Mouse (Mus musculus): ENCODE measurements around the gene Tcl1b3. TPM values are rescaled to one million over a fixed set of nuclear protein-coding genes. Genes with fewer than 3 reads are reported as not detected.
"Not testable (repeated sequence)": the region's sequence is repeated elsewhere in the genome, so short reads cannot be mapped to it uniquely, and the experiment has no call there.

Gene Tcl1b3
- total RNA-seq (2021): not detected

DNA sequence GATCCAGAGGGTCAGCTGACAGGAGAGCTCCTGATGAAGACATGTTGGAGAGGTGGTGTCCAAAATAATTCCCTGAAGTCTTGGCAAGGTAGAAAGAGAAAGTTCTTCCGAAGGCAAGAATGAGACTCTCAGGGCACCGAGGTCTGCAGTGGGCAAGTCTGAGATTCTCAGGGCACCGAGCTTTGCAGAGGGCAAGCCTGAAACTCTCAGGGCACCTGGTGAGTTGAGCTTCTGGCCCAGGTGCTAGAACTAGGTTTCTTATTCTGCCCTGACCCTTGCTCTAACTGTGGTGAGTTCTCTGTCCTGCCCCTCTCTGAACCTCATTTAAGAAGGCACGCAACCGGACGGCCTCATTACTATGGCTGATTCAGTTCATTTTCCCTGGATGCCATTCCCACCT is at the start of gene Tcl1b3:
Gene Tcl1b3 (plus strand): TSS at position 301 of the 400 bp plus-strand sequence.
- DNase-seq (ENCODE audit: extremely low spot score in 1 of 2, low spot score in 2 of 2); intact Hi-C loops (cut with DNase I): not testable (repeated sequence)

DNA sequence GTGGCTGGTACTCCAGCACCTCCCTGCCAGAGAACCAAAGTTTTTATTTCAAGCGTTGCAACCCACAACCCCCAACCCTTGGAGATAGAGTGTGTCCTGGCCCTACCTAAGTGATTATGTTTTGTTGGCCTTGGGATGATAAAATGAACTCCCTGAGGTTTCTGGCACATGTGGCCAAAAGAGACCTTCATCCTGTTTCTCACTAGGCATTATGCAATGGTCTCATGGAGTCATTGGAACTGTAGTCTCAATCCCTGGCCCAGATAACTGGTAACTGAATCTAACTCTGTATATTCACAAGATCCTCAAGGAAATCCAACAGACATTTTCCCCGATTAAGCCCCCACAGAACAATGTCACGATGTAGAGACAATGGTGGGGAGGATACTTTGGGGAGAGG is 47.7 kb upstream of the Tcl1b3 start:
- intact Hi-C loops (cut with DNase I): no loop called here
- DNase-seq (ENCODE audit: extremely low spot score in 1 of 2, low spot score in 2 of 2): no peak

DNA sequence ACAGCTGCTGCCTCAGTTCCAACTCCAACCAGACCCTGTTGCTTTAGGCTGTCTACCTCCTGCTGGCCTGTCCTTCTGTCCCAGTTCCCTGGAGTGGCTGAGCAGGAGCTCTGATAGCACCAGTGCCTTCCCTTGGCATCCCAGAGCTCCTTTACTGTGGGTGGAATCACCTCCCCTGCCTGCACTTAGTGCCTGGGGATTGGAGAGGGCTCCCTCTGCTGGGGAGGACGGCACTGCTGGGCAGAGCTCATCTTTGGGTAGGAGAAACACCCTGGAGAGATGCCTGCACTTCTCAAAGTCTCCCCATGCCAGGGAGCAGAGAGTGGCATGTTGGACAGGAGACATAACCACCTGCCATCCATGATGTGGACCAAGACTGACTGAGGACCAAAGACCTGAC is 45.9 kb upstream of the Tcl1b3 start:
- intact Hi-C loops (cut with DNase I); DNase-seq (ENCODE audit: extremely low spot score in 1 of 2, low spot score in 2 of 2): not testable (repeated sequence)

DNA sequence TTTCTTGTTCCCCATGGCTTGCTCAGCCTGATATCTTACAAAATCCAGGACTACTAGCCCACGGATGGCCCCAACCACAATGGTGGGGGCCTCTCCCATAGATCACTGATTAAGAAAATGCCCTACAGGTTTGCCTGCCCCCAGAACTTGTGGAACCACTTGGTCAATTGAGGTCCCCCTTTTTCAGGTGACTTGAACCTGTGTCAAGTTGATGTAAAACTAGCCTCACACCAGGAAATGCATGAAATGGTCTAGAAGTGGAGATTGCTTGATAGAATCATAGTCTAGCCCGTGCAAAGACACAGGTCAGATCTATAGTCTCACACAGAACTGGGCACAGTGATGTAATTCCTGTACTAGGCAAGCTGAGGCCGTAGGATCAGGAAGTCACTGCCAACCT is 45.1 kb upstream of the Tcl1b3 start, which contains the start of gene Tcl1b2:
Gene Tcl1b2 (plus strand): TSS at position 301 of the 400 bp plus-strand sequence.
- intact Hi-C loops (cut with DNase I): no loop called here
- DNase-seq (ENCODE audit: extremely low spot score in 1 of 2, low spot score in 2 of 2): no peak

DNA sequence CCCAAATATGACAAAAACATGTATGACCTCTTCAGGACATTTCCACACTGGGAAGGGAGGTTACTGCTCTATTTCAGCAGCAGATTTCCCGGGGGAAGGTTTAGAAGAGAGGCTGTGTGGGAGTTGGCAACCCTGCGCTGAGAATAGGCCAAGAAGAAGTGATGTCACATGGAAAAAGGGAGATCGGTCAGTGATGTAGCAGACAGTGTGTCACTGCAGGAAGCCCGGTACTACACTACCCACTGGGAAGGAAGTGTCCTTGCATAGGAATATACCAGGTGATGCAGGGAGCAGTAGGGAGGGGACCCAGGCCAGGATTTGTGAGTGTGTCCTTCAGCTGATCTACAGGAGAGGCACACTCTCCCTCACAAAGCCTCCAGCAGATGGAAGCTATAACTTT is 35.6 kb upstream of the Tcl1b3 start:
- DNase-seq (ENCODE audit: extremely low spot score in 1 of 2, low spot score in 2 of 2); intact Hi-C loops (cut with DNase I): not testable (repeated sequence)

DNA sequence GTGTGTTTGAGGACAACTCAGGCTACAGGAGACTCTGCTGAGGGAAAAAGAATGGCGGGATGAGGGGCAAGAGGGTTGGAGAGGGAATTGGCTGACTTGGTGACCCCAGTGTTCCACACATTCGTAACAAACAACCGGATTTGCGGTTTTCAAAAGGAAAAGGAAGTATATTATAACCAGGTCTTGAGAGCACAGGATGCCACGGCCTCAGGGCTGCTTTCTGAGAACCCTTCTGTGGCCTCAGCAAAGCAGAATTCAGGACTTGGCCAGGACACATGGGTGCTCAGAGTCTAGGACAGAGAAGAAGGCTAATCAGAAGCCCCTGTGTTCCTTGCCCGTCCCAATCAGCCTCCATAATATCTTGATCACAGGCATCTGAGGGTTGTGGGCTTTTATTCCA is 32.0 kb upstream of the Tcl1b3 start:
- no peak for DNase-seq (ENCODE audit: extremely low spot score in 1 of 2, low spot score in 2 of 2)
- intact Hi-C loops (cut with DNase I): no loop called here

DNA sequence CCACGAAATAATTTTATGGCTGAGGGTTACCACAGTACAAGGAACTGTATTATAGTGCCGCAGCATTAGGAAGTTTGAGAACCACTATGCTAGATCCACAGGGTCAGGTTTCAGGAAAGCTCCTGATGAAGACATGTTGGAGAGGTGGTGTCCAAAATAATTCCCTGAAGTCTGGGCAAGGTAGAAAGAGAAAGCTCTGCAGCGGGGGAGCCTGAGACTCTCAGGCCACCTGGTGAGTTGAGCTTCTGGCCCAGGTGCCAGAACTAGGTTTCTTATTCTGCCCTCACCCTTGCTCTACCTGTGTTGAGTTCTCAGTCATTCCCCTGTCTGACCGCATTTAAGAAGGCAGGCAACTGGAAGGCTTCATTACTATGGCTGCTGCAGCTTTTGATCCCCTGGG is 31.5 kb upstream of the Tcl1b3 start, which contains the start of gene Tcl1b1:
Gene Tcl1b1 (plus strand): TSS at position 301 of the 400 bp plus-strand sequence.
- DNase-seq (ENCODE audit: extremely low spot score in 1 of 2, low spot score in 2 of 2): no peak
- intact Hi-C loops (cut with DNase I): no loop called here

DNA sequence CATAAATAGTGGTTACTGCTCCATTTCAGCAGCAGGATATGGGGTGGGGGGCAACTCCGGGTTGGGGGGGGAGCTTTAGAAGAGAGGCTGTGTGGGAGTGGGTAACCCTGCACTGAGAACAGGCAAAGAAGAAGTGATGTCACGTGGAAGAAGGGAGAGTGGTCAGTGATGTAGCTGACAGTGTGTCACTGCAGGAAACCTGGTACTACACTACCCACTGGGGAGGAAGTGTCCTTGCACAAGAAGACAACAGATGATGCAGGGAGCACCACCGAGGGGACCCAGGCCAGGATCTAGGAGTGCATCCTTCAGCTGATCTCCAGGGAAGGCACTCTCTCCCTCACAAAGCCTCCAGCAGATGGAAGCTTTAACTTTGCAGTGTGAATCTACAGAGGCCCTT is 24.1 kb upstream of the Tcl1b3 start:
- intact Hi-C loops (cut with DNase I): no loop called here
- no peak for DNase-seq (ENCODE audit: extremely low spot score in 1 of 2, low spot score in 2 of 2)

DNA sequence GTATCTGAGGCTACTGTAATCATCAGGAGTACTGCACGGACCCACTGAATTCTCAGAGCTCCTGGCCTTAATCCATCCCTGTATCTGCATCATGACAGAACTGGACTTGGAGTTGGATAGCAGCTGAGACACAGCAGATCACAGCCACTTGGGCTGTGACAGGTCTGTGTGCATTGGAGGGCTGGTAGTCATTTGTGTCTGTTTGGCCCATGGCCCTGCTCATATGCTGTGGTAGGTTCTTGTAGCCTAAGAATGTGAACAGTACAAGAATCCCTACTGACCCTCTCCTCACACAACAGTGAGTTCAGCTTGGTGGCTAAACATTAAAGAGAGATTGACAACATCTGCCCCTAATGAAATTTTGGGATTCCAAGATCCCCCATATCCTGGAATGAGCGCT is 17.5 kb upstream of the Tcl1b3 start:
- DNase-seq (ENCODE audit: extremely low spot score in 1 of 2, low spot score in 2 of 2): no peak
- intact Hi-C loops (cut with DNase I): no loop called here

DNA sequence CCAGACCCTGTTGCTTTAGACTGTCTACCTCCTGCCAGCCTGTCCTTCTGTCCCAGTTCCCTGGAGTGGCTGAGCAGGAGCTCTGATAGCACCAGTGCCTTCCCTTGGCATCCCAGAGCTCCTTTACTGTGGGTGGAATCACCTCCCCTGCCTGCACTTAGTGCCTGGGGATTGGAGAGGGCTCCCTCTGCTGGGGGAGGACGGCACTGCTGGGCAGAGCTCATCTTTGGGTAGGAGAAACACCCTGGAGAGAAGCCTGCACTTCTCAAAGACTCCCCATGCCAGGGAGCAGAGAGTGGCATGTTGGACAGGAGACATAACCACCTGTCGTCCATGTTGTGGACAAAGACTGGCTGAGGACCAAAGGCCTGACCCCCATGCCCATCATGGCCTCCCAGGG is 16.5 kb upstream of the Tcl1b3 start:
- DNase-seq (ENCODE audit: extremely low spot score in 1 of 2, low spot score in 2 of 2): peak in 1 of 2 experiments; percentile 51
- intact Hi-C loops (cut with DNase I): not testable (repeated sequence)

DNA sequence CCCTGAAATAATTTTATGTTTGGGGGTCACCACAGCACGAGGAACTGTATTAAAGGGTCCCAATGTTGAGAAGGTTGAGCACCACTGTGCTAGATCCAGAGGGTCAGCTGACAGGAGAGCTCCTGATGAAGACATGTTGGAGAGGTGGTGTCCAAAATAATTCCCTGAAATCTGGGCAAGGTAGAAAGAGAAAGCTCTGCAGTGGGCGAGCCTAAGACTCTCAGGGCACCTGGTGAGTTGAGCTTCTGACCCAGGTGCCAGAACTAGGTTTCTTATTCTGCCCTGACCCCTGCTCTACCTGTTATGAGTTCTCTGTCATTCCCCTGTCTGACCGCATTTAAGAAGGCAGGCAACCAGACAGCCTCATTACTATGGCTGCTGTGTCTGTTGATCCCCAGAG is 14.8 kb upstream of the Tcl1b3 start, which contains the start of gene Tcl1b5:
Gene Tcl1b5 (plus strand): TSS at position 301 of the 400 bp plus-strand sequence.
- intact Hi-C loops (cut with DNase I); DNase-seq (ENCODE audit: extremely low spot score in 1 of 2, low spot score in 2 of 2): not testable (repeated sequence)

DNA sequence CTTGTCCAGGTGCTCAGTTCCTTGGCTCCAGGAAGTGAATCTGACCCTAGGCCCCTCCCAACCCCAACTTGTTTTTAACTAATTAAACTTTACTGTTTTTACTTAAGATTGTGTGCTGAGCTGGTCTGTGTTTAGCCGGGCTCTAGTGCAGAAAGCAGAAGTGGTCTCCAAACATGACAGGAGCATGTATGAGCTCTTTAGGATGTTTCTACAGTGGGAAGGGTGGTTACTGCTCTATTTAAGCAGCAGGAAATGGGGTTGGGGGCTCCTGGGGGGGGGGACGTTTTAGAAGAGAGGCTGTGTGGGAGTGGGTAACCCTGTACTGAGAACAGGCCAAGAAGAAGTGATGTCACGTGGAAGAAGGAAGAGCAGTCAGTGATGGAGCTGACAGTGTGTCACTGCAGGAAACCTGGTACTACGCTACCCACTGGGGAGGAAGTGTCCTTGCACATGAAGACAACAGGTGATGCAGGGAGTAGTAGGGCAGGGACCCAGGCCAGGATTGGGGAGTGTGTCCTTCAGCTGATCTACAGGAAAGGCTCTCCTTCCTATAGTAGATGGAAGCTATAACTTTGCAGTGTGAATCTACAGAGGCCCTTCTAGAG is 9.7 kb upstream of the Tcl1b3 start:
- DNase-seq (ENCODE audit: extremely low spot score in 1 of 2, low spot score in 2 of 2); intact Hi-C loops (cut with DNase I): not testable (repeated sequence)

DNA sequence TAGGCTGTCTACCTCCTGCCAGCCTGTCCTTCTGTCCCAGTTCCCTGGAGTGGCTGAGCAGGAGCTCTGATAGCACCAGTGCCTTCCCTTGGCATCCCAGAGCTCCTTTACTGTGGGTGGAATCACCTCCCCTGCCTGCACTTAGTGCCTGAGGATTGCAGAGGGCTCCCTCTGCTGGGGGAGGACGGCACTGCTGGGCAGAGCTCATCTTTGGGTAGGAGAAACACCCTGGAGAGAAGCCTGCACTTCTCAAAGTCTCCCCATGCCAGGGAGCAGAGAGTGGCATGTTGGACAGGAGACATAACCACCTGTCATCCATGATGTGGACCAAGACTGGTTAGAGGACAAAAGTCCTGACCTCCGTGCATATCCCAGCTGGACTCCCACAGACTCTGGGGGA is 1.9 kb upstream of the Tcl1b3 start:
- DNase-seq (ENCODE audit: extremely low spot score in 1 of 2, low spot score in 2 of 2); intact Hi-C loops (cut with DNase I): not testable (repeated sequence)

DNA sequence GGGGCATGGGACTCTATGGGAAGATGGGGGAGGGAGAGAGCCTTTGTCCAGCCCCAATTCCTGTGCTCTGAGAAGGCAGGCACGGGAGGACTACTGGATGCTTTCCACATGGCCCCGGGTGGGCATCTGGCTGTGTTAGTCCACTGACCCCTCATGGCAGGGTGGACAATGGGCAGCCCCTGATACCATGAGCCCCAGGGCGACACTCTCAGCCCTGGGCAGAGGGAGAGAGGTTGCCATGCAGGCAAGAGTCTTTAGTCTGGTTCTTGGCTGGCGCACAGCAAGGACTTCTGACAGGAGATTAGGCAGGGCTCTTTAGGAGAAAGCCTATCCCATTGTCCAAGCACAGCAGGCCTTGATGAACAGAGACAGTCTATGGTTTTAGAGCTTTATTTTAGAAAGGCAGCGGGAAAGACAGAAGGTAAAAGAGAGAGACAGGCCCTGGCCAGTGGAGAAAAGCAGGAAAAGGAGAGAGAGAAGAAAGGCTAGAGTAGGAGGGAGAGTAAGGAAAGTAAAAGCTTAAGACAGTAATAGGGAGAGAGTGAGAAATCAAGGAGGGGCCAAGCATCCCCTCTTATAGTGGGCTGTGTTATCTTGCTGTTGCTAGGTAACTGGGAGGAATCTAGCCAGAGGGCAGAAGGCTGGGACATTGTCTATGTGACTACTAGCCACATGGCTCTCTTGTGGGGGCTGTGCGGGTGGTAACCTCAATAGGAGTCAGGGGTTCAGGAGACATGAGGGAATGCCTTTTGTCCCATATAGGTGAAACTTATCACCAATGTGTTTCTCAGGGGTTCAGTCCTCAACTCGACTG is 9.0 kb downstream of the Tcl1b3 start:
- intact Hi-C loops (cut with DNase I); DNase-seq (ENCODE audit: extremely low spot score in 1 of 2, low spot score in 2 of 2): not testable (repeated sequence)

DNA sequence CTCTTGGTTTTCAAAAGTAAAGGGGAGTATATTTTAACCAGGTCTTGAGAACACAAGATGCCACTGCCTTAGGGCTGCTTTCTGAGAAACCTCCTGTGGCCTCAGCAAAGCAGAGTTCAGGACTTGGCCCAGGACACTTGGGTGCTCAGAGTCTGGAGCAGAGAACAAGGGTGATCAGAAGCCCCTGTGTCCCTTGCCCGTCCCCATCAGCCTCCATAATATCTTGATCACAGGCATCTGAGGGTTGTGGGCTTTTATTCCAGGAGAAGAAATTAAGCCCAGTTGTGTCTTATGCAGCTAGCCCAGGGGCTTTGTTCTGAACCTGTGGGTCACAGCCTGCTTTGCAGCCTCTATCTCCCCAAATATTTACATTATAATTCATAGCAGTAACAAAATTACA is 10.8 kb downstream of the Tcl1b3 start, which contains the start of gene Tcl1b4:
Gene Tcl1b4 (plus strand): TSS at position 301 of the 400 bp plus-strand sequence.
- DNase-seq (ENCODE audit: extremely low spot score in 1 of 2, low spot score in 2 of 2); intact Hi-C loops (cut with DNase I): not testable (repeated sequence)

DNA sequence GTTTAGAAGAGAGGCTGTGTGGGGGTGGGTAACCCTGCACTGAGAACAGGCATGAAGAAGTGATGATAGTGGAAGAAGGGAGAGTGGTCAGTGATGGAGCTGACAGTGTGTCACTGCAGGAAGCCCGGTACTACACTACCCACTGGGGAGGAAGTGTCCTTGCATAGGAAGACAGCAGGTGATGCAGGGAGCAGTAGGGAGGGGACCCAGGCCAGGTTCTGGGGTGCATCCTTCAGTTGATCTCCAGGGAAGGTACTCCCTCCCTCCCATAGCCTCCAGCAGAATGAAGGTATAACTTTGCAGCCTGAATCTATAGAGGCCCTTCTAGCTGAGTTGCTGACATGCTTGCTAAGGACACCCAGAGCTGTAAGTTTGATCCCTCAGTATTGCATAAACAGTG is 16.2 kb downstream of the Tcl1b3 start:
- no peak for DNase-seq (ENCODE audit: extremely low spot score in 1 of 2, low spot score in 2 of 2)
- intact Hi-C loops (cut with DNase I): no loop called here

DNA sequence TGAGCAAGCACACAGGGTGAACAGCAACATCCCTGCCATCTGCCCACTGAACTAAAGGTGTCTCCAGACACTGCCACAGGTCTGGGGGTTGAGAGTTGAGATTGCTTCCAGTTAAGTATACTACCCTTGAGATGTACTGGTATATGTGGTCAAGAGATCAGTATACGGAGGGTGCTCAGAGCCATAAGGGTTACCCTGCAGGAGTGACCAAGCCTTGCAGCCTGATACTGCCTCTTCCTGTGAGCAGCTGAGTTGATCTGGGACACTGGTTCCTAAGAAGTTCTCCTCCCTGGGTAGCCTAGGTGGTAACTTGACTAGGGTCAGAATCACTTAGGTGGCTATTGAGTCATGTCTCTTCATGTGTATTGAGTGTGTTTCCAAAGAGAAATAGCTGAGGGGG is 17.6 kb downstream of the Tcl1b3 start:
- no peak for DNase-seq (ENCODE audit: extremely low spot score in 1 of 2, low spot score in 2 of 2)
- intact Hi-C loops (cut with DNase I): no loop called here

DNA sequence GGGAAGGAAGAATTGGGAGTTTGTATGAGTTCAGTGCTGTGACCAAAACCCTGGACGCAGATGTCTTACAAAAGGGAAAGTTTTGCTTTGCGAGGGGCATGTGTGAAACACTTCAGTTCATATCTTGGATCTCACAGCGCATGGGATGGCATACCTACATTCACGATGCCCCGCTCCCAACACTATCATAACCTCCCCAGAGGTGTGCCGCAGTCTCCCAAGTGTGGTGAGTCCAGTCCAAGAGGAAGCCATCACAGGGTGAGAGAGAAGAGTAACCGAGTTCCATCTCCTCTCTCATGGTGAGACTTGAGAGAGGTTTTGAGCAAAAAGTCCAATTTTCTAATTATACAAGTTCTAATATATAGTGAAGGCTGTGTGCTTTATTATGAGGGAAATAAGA is 18.4 kb downstream of the Tcl1b3 start:
- no peak for DNase-seq (ENCODE audit: extremely low spot score in 1 of 2, low spot score in 2 of 2)
- intact Hi-C loops (cut with DNase I): no loop called here

DNA sequence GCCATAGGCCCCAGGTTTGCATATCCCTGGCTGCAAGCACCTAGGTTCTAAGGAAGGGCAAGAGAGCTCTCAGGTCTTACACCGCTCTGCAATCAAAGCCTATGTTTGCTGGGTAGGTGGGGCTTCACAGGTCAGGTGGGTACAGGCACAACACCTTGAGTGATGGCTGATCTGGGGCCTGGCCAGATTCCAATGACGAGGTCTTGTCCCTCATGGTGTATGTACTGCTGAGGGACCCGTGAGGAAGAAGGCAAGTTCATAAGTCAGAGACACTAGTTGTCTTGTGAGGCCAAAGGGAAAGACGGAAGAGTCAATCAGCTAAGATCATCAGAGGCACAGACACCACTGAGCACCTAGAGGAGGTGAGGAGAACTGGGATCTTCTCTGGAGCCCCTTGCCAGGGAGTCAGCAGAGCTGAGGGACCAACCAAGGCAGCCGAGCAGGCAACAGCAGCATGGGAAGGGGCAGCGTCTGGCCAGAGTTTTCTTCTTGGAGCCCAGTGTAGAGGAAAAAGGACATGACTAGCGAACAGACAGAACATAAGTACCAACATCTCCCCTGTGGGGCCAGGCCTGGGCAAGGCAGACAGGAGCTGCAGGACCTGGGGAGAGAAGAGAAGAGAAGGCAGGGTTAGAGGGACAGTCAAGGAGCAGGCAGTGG is 26.4 kb downstream of the Tcl1b3 start:
- DNase-seq (ENCODE audit: extremely low spot score in 1 of 2, low spot score in 2 of 2): no peak
- intact Hi-C loops (cut with DNase I): no loop called here
